Mouse (Mus musculus): ENCODE measurements around the gene Il4i1. TPM values are rescaled to one million over a fixed set of nuclear protein-coding genes. Genes with fewer than 3 reads are reported as not detected.
A peak's percentile ranks its signal among the peaks of the same experiment; 100 is the strongest.

Il4i1 gene
- polyA plus RNA-seq, 1 experiment = 71.7 TPM

- peak overlapping the region; percentile 79 for H3K4me3 ChIP-seq (ENCODE audit: control insufficient read depth, insufficient read depth, low read length)
- TF ChIP-seq CTCF (IDR thresholded peaks at IDR 0.05; ENCODE audit: borderline replicate concordance, control insufficient read depth, extremely low read depth, insufficient read depth, low read length, poor library complexity) (no peak), POLR2A (IDR thresholded peaks at IDR 0.05; ENCODE audit: control insufficient read depth, extremely low read depth, insufficient read depth, low read length, poor library complexity) (peak; percentile 58)
- peaks cover 24% of the 10 kb centered on the region for H3K4me1 ChIP-seq (replicated peaks; ENCODE audit: control insufficient read depth, insufficient read depth, low read length)
- H3K27ac ChIP-seq (ENCODE audit: control insufficient read depth, insufficient read depth, low read length) = peak overlapping the region; percentile 88
- under 1% methylated on average over 41 of the region's 41 CpGs for WGBS
- peak; percentile 87 for DNase-seq
- H3K27me3 ChIP-seq (ENCODE audit: control insufficient read depth, insufficient read depth, low read length) = no peaks in the 10 kb centered on the region
- peaks cover 9% of the 10 kb centered on the region for H3K36me3 ChIP-seq (ENCODE audit: control insufficient read depth, insufficient read depth, low read length)
These were observed 33.4 kb downstream of the Il4i1 start for GRCm38 (mm10) chr7:44849416-44850111.

DNA sequence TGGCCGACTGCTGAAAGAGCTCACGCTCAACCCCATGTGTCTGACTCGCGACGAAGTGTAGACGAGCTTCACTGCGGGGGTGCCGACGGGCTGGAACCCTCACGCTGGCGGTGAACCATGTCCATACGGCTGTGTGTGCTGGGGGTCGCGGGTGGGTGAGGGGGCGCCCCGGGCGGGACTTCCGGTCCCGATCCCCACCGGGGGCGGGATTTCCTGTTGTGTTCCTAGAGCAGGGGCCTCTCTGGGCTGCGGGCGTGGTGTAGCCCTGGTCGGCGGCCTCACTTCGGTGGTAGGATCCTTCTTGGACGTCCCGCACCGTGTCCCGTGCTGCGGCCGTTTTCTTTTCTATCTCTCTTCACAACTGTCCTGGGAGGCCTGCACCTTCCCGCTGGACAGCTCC lies 34.0 kb downstream of the Il4i1 start:
- H3K36me3 ChIP-seq (ENCODE audit: control insufficient read depth, insufficient read depth, low read length) = peaks cover 9% of the 10 kb centered on the region
- peak overlapping the region; percentile 73 for H3K27ac ChIP-seq (ENCODE audit: control insufficient read depth, insufficient read depth, low read length)
- peaks cover 29% of the 10 kb centered on the region for H3K4me1 ChIP-seq (replicated peaks; ENCODE audit: control insufficient read depth, insufficient read depth, low read length)
- H3K27me3 ChIP-seq (ENCODE audit: control insufficient read depth, insufficient read depth, low read length) = no peaks in the 10 kb centered on the region
- under 1% methylated on average over 33 of the region's 33 CpGs for WGBS
- H3K4me3 ChIP-seq (ENCODE audit: control insufficient read depth, insufficient read depth, low read length) = peak overlapping the region; percentile 79
- DNase-seq = peak; percentile 78
- no peak for TF ChIP-seq CTCF (IDR thresholded peaks at IDR 0.05; ENCODE audit: borderline replicate concordance, control insufficient read depth, extremely low read depth, insufficient read depth, low read length, poor library complexity)
- TF ChIP-seq POLR2A (IDR thresholded peaks at IDR 0.05; ENCODE audit: control insufficient read depth, extremely low read depth, insufficient read depth, low read length, poor library complexity) = no peak

DNA sequence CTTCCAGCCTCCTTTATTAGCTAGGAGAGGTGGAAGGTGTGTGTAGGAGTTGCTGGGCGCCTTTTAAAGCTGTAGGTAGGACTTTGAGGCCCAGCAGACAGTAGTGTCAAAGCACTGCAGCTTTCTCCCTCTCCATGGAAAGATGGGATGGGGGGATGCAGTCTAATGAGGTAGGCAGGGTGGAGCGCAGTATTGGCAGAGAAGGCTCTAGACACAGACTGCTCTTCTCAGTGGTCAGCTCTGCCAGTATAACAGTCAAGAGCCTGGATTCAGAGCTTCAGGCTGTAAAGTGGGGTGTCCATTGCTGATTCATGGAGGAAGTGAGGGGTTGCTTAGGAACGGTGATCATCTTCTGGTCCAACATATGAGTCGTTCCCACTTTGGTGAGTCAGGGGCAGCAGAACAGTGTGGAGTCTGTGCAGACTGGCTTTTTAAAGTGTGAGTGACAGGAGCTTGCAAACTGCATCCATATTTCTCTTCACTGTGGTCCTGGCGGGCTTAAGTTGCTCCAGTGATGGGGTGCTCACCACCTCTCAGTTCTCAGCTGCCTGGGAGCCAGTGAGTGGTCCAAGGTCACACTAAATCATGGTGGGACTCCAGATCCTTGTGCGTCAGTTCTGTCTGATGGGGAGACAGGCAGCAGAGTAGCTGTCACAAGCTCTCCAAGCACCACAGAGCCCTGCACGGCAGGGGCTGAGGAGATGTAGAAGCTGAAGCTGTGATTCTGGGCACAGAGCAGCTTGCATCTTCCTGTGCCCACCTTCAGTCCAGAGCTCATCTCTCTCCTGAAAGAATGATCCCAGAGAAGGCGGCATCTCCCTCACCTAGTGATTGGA lies 34.8 kb downstream of the Il4i1 start:
- peaks cover 37% of the 10 kb centered on the region for H3K4me1 ChIP-seq (replicated peaks; ENCODE audit: control insufficient read depth, insufficient read depth, low read length)
- no peak overlapping the region for H3K4me3 ChIP-seq (ENCODE audit: control insufficient read depth, insufficient read depth, low read length)

DNA sequence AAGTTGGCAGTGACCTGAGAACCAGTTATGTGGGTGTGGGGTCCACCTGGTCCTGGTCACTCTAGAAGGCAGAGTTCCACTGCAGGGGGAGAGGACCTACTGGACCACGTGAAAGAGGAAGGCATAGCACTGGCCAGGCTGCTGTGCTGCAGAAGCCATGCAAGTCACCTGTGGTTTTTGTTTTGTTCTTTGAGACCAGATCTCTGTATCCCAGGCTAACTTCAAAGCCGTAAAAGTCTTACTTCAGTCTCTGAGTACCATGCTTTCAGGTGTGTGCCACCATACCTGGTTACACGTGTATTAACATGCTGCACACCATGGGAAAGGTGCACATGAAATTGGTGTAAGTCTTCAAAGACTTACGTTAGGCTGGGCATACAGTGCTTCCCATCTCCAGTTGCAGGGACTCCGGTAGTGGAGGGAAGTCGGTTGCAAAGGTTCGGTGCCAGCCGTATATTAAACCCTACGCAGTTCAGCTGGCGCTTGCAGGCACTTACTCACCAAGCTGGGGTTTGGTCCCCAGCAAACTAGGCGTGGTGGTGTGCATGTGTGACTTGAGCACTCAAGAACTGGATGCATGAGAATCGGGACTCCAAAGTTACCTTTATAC lies 35.5 kb downstream of the Il4i1 start:
- WGBS = 92% methylated on average over 12 of the region's 12 CpGs

More for the DNA sequence above, 34.8 kb downstream of the Il4i1 start:
- no peak for DNase-seq
- peak overlapping the region; percentile 73 for H3K27ac ChIP-seq (ENCODE audit: control insufficient read depth, insufficient read depth, low read length)
- TF ChIP-seq POLR2A (IDR thresholded peaks at IDR 0.05; ENCODE audit: control insufficient read depth, extremely low read depth, insufficient read depth, low read length, poor library complexity) = no peak
- no peak for TF ChIP-seq CTCF (IDR thresholded peaks at IDR 0.05; ENCODE audit: borderline replicate concordance, control insufficient read depth, extremely low read depth, insufficient read depth, low read length, poor library complexity)
- no peaks in the 10 kb centered on the region for H3K27me3 ChIP-seq (ENCODE audit: control insufficient read depth, insufficient read depth, low read length)
- 68% methylated on average over 8 of the region's 8 CpGs for WGBS
- peaks cover 2% of the 10 kb centered on the region; the same call in 1 of the 2 replicates for H3K36me3 ChIP-seq (ENCODE audit: control insufficient read depth, insufficient read depth, low read length)

GRCm38 (mm10) chr7:44852259-44853027 lies 36.3 kb downstream of the Il4i1 start:
- WGBS = 95% methylated on average over 36 of the region's 36 CpGs
- H3K4me1 ChIP-seq (replicated peaks; ENCODE audit: control insufficient read depth, insufficient read depth, low read length) = peaks cover 42% of the 10 kb centered on the region
- no peaks in the 10 kb centered on the region for H3K27me3 ChIP-seq (ENCODE audit: control insufficient read depth, insufficient read depth, low read length)
- H3K36me3 ChIP-seq (ENCODE audit: control insufficient read depth, insufficient read depth, low read length) = no peaks in the 10 kb centered on the region
- H3K27ac ChIP-seq (ENCODE audit: control insufficient read depth, insufficient read depth, low read length) = no peak overlapping the region
- DNase-seq = no peak
- no peak overlapping the region for H3K4me3 ChIP-seq (ENCODE audit: control insufficient read depth, insufficient read depth, low read length)
- TF ChIP-seq POLR2A (IDR thresholded peaks at IDR 0.05; ENCODE audit: control insufficient read depth, extremely low read depth, insufficient read depth, low read length, poor library complexity) (no peak), CTCF (IDR thresholded peaks at IDR 0.05; ENCODE audit: borderline replicate concordance, control insufficient read depth, extremely low read depth, insufficient read depth, low read length, poor library complexity) (no peak)

More for the DNA sequence above, 35.5 kb downstream of the Il4i1 start:
- TF ChIP-seq CTCF (IDR thresholded peaks at IDR 0.05; ENCODE audit: borderline replicate concordance, control insufficient read depth, extremely low read depth, insufficient read depth, low read length, poor library complexity) (no peak), POLR2A (IDR thresholded peaks at IDR 0.05; ENCODE audit: control insufficient read depth, extremely low read depth, insufficient read depth, low read length, poor library complexity) (no peak)
- Histone ChIP-seq H3K36me3 (ENCODE audit: control insufficient read depth, insufficient read depth, low read length) (no peaks in the 10 kb centered on the region), H3K27me3 (ENCODE audit: control insufficient read depth, insufficient read depth, low read length) (no peaks in the 10 kb centered on the region), H3K27ac (ENCODE audit: control insufficient read depth, insufficient read depth, low read length) (no peak overlapping the region), H3K4me3 (ENCODE audit: control insufficient read depth, insufficient read depth, low read length) (no peak overlapping the region), H3K4me1 (replicated peaks; ENCODE audit: control insufficient read depth, insufficient read depth, low read length) (peaks cover 42% of the 10 kb centered on the region)
- no peak for DNase-seq
